Mouse (Mus musculus) heart, postnatal 10 days (tissue): ENCODE results near the gene 1700029I15Rik. TPM values are rescaled to one million over a fixed set of nuclear protein-coding genes. Genes with fewer than 3 reads are reported as not detected.

Experiments used
- DNase-seq, 2 experiments: peaks; one replicate each; pipeline ENCODE4 v3.0.0; 2021
- intact Hi-C: fragments of 180-260 bp; cut with DNase I; formaldehyde crosslinking; loops from one replicate; pipeline ENCODE4 v1.15.1; 2025
- total RNA-seq, 2 experiments: library from RNA; stranded (reverse); gene quantifications; 2 replicates each; pipeline ENCODE4 v1.2.3; 2021

Gene 1700029I15Rik
- 1 to 10 TPM; 2.0 to 2.1 TPM for total RNA-seq

DNA sequence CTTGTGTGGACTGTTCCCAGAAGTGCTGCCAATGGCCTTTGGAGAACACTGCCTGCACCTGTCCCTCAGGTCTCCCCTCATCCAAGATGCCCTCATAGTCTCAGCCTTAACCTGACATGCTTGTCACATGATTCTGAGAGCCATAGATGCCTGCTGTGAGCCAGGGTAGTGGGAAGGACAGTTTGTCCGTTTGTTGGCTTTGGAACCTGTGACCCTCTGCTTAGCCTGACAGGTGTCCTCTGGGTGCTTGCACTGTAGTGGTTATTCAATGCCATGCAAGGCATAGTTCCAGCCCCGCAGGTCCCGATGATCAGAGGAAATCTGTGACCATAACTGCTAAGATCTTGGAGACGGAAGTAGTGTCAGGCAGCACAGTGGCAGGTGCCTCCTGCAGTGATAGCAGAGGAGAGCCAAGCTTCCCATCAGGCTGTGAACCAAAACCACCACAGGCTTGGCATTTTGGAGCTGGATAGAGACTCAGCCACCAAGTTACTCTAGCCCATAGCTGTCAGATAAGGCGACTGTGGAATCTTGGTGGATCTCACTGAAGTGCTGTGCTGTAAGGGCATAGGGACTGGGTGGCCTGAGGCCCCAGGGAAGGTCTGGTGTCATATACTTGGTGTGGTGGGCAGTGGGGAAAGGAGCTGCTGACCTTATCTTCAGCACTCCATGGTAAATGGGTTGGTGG, at the start of gene 1700029I15Rik:
TSS of gene 1700029I15Rik (plus strand) at position 638 of the 688 bp plus-strand sequence.
- intact Hi-C loops = no loop called here

DNA sequence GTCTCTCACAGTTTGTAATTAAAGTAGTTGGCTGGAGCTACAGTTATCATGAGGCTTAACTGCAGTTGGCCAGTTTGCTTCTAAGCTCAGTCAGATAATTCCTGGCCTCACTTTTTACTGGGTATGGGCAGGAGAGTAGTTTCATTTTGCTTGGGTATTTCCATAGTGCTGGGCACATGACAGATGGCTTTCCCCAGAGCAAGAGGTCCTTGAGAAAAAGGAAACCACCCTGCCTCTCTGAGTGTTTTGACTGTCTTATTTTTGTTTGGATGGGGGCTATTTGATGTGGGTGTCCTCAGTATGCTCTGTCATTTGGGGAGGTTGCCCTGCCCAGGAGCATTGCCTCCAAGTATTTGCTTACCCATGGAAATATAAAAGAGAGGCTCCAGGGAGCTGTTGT, 39.9 kb upstream of the 1700029I15Rik start:
- DNase-seq = no peak
- intact Hi-C loops = no loop called here

More for the DNA sequence above, at the start of gene 1700029I15Rik:
- no peak for DNase-seq

DNA sequence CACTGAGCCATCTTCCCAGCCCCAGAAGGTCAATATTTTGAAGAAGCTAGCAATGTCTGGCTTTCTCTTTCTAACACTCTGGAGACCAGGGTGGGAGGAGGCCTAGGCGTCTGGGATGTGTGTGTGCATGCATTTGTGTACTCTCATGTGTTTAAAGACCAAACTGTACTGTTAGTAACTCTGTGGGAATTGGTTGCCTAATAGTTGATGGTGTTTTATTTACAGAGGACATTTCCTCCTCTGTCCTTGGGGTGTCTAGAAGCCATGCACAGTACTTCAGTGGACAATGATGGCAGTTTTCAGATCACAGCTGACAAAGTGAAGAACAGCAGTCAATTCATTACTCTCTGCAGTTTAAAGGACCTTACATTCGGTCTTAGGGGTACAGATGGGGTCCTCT, 35.1 kb upstream of the 1700029I15Rik start:
- intact Hi-C loops = no loop called here
- no peak for DNase-seq

DNA sequence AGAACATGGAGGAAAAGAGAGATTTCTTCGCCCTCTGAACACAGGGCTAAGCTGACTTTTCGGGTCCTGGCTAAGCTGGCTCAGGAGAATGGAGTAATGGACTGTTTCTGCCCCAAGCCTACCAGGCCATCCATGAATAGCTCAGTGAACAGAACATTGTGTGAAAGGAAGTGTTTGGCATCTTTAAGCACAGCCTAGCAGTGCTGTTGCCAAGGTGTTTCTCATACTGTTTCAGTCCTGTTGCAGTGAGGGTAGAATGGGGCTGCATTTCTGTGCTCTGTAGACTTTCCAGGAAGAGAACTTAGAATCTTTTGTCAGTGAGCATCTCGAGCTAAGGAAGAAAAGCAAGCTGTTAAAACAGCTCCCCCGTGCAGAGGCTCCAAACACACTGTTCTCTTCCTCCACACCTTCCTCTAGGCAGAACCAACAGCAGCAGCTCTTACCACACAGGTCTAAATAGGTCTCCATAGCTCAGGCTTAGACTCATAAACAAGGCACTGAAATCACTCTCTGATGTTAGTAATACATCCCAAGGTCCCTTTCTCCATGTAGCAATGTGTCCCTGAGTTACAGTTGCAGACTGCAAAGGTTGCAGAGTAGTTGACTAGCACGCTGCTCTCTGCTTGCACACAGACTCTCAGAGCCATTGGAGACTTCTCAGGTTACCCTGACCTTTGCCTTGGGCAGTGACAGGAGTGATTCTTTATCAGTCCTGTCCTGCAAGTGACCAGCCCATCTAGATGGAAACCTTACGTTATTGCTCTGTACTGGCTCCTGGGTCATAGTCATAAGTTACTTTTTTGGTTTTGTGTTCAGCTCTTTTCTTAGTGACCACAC, 32.5 kb upstream of the 1700029I15Rik start:
- intact Hi-C loops = no loop called here
- no peak for DNase-seq

DNA sequence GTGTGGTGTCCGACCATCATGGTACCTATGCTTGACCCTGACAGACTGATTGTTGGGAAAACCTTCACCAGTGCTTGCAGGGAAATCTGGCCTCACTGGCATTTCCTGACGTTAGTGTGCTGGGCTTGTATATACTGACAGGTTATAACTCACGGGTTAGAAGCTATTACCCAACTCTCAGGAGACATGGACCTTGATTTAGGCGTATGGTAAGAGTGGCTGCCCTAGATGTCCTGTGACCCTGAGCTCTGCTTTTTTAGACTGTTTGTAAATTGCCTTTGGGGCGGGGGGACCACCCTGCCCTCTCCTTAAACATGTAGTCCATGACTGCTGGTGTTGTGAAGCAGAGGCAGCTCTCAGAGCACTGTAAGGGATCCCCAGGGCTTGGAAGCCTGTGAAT, 31.7 kb upstream of the 1700029I15Rik start:
- intact Hi-C loops = no loop called here

DNA sequence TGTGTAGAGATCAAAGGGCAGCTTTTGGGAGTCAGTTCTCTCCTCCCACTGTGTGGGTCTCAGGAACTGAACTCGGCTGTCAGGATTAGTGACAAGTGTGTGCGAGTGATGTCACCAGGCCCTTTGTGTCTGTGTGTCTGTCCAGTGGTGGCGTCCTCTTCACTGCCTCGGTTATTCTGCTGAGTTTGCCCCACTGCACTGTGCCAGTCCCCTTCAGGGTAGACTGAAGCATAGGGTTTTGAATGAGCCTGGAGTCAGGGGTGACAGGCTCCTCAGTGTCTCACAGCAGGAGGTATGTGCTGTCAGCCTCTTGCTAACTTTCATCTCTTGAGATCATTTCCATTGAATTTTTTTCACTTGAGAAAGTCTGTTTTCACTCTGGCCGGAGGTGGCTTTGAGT, 28.9 kb upstream of the 1700029I15Rik start:
- intact Hi-C loops = no loop called here
- DNase-seq = no peak

More for the DNA sequence above, 31.7 kb upstream of the 1700029I15Rik start:
- DNase-seq = no peak

DNA sequence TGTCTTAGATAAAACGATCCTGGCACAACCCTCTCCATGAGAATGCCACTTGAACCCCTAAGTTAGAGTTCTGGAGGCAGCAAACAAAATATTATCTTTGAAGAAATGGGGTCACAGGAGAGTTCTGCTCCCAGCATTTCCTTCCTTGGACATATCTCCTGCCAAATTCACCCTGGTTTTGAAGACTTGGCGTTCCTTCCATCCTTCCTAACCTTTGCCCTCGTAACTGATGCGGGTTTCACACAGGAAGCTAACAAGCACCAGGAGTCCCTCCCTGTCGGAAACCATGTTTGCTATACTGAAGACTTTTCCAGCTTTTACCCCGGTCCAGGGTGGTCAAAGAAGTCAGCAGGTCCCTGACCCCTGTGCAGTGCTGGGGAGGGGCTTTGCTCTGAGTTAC, 28.1 kb upstream of the 1700029I15Rik start:
- intact Hi-C loops = no loop called here
- peak in 1 of 2 experiments; percentile 25 for DNase-seq

DNA sequence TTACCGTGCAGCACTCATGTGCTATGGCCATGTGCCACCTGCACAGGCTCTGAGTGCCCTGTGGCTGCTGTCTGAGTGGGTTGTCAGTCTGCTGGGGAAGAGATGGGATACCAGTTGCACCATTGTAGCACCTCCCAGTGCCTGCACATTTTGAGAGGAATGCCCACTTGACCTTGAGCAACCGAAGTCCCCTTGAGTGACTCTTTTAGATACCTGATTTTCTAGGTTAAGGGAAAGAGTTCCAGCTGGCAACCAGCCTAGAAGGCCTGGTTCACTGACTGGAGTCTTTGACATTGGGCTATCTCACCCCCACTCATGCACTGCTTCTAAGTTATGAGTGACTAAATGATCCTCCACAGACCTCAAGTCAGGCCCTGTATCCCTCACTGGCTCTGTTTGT, 23.0 kb upstream of the 1700029I15Rik start:
- intact Hi-C loops = no loop called here
- DNase-seq = peak; percentile 14 to 32

DNA sequence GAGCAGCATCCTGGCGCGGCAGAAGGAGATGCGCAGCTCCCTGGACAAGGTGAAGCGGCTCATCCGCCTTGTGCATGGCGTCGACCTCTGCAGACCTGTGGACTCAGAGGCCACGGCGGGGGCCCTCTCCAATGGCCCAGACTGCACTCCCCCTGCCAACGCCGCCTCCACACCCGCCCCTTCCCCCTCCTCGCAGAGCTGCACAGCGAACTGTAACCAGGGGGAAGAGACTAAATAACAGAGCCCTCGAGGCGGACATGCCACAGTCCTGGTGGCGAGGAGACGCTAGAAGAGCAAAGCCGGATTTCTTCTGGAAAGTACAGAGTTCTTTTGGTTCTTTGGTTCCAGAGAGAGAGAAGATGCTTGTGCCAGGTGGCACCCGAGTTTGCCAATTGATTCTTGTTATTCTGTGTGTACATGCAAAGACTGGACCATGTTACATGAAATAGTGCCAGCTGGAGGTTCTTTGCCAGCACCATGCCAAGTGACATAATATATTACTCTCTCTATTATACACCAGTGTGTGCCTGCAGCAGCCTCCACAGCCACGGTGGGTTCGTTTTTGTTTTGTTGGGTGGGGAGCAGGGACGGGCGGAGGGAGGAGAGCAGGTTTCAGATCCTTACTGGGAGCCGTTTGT, 22.0 kb upstream of the 1700029I15Rik start:
- no peak for DNase-seq
- intact Hi-C loops = no loop called here

DNA sequence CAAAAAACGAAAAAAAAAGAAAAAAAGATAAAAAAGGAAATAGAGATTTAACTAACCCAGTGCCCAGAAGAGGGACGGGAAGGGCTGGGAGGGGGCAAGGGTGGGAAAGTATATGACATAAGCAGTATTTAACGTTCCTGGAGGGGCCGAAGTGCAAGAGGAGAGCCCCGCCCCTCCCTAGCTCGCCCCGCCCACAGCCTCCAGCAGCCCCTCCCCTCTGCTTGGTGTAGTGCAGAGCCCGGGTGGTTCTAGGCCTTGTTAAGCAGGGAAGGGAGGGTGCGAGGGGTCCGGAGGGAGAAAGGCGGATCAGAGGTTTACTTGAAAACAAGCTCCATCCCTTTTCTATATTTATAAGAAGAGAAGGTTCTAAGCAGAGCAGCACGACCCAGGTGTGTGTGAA, 21.4 kb upstream of the 1700029I15Rik start:
- DNase-seq = no peak
- intact Hi-C loops = no loop called here

DNA sequence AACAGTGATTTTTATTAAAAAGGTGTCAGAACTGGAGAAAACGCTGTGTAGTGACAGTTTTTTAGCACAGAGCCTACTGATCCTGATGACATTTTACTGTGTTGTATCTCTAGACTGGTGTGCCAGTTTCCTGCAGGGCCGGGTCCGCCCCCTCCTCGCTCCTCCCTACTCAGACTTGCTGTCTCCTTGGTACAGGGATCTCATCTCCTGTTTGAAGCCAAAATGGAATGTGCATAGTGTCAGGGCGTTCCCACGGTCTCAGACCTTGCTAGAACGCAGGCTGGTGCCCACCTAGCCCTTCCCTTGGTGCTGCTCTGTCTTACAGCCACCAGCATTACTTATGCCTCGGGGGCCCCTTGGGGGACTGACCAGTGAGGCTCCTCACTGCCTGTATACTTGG, 20.5 kb upstream of the 1700029I15Rik start:
- DNase-seq = no peak
- intact Hi-C loops = no loop called here

DNA sequence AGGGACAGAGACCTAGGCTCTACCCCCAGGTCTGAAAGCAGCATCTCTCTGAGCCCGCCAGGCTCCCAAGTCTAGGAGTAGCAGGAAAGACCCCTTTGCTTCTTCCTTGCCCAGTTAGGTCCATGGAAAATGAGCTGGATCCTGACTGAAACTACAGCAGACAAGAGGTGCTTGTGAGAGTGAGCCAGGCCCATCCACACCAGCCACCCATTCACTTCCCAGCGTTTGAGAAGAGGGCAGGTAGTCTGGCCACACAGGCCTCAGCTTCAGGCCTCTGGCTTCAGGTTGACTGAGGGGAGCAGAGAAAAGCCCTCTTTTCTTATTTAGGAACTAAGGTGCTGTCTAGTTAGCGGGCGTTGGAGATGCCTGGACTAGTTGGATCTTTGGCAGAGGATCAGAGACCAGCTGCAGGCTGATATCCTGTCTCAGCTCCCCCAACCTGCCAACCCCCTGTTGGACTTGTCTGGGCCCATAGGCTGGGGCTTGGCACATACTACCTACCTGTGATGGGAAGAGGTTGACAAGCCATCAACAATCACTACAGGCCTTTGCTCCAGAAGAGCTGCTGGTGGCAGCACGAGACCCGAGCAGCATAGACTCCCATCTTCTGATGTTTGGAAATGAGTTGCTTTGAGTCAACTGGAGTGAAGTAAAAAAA, 19.6 kb upstream of the 1700029I15Rik start:
- intact Hi-C loops = no loop called here
- no peak for DNase-seq

DNA sequence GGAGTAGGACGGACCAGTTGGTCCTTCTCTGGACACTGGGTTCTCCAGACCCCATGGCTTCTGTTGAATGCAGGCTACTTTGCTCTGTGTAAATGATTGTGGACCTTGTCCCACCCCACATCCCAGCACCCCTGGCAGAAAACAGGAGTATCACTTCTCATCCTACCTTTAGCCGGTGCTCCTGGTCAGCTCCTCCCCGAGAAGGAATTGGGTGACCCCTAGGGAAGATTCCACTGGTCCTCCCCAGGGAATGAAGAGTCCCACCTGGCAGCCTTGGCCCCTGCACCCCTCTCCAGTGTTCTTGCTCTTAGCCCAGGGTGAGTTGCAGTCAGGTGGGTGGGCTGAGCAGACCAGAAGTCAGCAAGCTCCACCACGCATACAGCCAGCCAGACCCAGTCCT, 18.3 kb upstream of the 1700029I15Rik start:
- DNase-seq = no peak
- intact Hi-C loops = no loop called here

DNA sequence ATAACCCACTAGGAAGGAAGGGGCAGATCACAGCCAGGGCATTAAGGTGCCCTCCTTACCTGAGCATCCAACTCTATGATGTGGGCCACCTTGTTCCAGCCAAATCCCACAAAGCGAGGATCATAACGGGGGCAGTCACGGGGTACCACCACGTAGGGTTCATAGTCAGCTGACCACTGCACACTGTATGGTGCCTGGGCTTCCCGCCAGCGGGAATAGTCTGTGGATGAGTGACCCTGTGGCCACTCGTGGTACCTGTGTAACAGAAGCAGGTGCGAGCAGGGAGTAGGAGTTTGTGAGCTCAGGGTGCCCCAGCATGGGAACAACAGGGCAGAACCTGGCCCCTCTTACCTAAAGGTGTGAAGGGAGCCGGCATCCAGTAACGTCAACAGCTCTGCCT, 16.8 kb upstream of the 1700029I15Rik start:
- DNase-seq = no peak
- intact Hi-C loops = no loop called here

DNA sequence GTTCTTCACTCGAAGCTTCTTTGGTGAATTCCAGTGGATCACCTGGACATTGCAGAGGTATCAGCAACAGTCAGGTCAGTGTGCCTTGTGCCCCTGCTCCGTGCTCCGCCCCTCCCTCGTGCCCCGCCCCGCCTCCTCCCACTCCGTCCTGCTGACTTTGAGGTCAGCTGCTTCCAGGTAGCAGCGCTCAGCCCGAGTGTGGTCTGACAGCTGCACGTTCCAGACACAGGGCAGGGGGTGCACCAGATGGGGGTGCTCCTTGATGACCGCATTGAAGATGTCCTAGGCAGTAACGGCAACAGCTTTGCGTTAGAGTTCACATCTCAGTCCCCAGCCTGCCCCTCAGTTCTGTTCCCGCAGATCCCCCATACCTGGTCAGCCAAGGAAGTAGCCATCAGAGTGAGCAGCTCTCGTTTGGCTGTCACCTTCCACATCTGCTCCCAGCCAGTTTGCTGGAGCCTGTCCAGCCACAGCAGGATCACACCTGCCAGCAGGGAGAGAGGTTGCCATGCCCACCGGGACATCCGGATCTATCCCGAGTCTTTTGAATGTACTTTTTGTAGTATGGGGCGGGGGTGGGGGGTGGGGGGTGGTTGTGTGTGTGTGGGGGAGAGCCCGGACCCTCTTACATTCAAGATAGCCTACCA, 14.8 kb upstream of the 1700029I15Rik start:
- intact Hi-C loops = no loop called here
- no peak for DNase-seq

DNA sequence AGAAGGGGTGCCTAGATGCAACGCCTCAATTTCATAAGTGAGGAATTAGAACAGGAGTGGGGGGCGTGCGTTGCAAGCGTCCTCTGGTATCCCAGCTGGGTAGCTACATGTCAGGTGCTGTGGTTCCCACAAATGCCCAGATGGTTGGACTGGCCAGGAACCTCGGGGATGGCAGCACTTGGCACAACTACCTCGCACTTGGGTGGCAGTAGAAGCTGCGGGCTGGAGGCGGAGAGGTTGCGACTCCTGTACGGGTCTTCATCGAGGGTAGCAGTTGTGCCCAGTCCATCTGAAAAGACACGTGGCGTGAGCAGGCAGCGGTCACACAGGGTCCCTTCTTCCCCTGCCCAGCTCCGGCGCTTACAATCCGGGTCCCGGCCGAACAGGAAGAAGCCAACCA, 12.0 kb upstream of the 1700029I15Rik start:
- intact Hi-C loops = no loop called here
- DNase-seq = no peak

DNA sequence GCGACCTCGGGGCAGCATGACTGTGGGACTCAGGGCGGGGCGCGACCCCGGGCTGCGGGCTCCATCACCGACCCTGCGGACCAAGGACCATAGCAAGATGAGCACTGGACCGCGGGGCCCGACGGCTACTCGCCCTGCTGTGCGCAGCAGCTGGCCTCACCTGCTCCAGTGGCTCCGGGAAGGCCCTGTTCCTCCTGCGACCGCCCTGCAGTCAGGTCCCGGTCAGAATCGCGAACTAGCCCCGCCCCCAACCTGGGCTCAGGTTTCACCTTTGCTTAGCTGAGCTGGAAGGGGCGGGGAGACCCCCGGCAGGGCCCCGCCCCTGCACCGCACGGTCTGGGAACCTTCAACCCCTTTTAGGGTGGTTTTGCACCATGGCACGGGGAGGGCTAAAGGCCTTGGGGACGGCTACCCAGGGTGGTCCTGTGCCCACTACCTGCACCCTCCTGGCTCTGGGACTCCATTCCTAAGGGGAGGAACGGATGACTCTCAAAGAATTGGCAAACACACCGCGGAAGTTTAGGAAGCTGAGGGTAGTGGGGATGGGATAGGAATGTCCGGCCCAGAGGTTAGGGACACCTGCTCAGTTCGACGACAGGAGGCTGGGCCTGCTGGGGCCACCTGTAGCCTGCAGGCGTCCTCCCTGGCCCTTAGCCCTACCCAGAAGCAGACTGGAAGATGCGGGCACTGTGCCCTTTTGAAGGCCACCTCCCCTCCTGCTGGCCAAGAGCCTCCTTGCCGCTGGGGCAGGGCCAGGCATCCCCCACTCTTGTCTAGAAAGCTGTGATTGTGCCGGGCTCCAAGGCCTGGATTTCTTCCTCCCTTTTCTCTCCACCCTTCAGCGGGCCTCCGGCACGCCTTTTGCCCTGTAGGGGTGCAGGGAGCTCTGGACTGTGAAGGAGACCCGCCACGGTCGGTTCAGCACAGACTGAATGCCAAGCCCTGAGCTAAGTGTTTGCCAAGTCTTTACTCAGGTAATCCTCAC, 11.2 kb upstream of the 1700029I15Rik start:
- intact Hi-C loops = no loop called here
- no peak for DNase-seq

DNA sequence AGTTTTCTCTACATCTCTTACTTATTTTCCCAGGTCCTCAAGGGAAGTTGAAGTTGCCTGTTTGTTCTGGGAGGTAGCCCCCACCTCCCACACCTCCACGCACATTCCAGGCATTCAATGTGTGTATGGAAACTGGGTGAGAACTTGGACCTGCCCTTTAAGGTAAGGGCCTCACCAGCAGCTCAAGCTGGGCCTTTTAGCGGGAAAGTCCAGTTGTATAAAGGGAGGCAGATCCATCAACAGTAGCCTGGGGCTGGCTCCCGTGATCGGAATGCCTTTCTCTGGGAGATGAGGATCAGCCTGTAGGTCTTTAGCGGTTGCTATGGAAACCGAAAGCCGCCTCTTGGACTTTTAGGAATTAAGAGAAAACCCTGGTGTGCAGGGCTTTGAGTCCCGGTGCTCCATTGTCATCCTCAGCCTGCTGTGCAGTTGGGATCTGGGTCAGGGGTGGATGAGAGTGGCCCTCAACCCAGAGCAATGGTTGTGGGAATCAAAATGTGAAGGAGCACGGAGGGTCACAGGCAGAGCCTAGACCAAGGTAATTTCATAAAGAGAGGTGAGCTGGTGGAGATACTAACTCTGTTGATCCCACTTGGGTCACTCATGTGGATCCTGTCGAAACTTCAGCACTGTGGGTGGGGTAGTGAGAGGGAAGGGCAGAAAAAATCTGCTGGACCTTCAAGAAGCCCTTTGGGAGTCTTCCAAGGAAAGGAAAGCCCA, 10.2 kb upstream of the 1700029I15Rik start:
- intact Hi-C loops = no loop called here

More for the DNA sequence above, 10.2 kb upstream of the 1700029I15Rik start:
- DNase-seq = no peak
